Mouse (Mus musculus) embryonic facial prominence, embryonic 13.5 days (tissue): ENCODE results near the gene Sprtn. TPM values are rescaled to one million over a fixed set of nuclear protein-coding genes. Genes with fewer than 3 reads are reported as not detected.

ENCODE experiments used
- ATAC-seq: fragments of 200-750 bp; cut with Nextera tagmentation; 2 replicates; pipeline ENCODE4 v1.8.0; 2017; ENCODE audit warnings: low read depth; ENCODE audit not compliant: insufficient number of reproducible peaks, insufficient read depth, low FRiP score, low TSS enrichment
- H3K27ac ChIP-seq: fragments of 300-500 bp; sonication (generic); 2 replicates; pipeline ENCODE4 v1.5.1; 2015; ENCODE audit warnings: moderate library complexity, mild to moderate bottlenecking, inconsistent platforms
- H3K27me3 ChIP-seq: fragments of 300-500 bp; sonication (generic); 2 replicates; pipeline ENCODE4 v1.6.1; 2015; ENCODE audit warnings: mild to moderate bottlenecking, inconsistent platforms
- H3K36me3 ChIP-seq: fragments of 300-500 bp; sonication (generic); 2 replicates; pipeline ENCODE4 v1.6.1; 2015; ENCODE audit warnings: mild to moderate bottlenecking, inconsistent platforms
- H3K4me1 ChIP-seq: fragments of 300-500 bp; sonication (generic); 2 replicates; pipeline ENCODE4 v1.6.1; 2015; ENCODE audit warnings: inconsistent platforms
- H3K4me2 ChIP-seq: fragments of 300-500 bp; sonication (generic); 2 replicates; pipeline ENCODE4 v1.6.1; 2015; ENCODE audit warnings: moderate library complexity, mild to moderate bottlenecking, inconsistent platforms
- H3K4me3 ChIP-seq: fragments of 300-500 bp; sonication (generic); 2 replicates; pipeline ENCODE4 v1.5.1; 2015; ENCODE audit warnings: mild to moderate bottlenecking, inconsistent platforms
- H3K9ac ChIP-seq: fragments of 300-500 bp; sonication (generic); 2 replicates; pipeline ENCODE4 v1.6.1; 2015; ENCODE audit warnings: mild to moderate bottlenecking, inconsistent platforms
- H3K9me3 ChIP-seq: fragments of 300-500 bp; sonication (generic); 2 replicates; pipeline ENCODE4 v1.6.1; 2016; ENCODE audit warnings: inconsistent platforms
- WGBS: fragments of 180-500 bp; shearing (Covaris S2); methylation state at CpG from one replicate; pipeline ENCODE4 v1.1.7; 2015; ENCODE audit warnings: mixed read lengths; 5-methylcytosine and 5-hydroxymethylcytosine counted together
- polyA plus RNA-seq: library from polyadenylated mRNA; unstranded; fragments of >200 nt; fragmentation: Nextera tagmentation; extraction: Ambion mirVana; gene quantifications from 2 replicates; pipeline ENCODE4 v1.2.1, GENCODE M21; 2015

Gene Sprtn
- polyA plus RNA-seq, 1 experiment from 2014 or later = 10.4 TPM

DNA sequence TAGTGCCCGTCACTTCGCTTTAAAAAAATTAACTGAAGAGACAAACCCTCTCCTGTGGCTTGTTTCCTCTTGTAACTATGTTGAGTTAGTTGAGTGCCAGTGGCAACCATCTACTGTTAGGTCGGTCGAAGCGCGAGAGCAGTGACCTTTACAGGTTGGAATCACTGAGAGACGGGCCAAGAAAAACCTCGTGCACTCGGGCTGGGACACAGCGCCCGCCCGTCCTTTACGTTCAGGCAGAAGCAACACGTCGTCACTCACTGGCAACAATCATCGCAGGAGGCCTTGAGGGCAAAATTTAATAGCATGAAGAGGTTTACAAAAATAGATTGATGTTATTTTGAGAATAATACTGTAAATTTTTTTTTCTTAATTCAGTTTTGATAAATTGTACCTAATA lies 12.2 kb downstream of the Sprtn start:
- no peak for ATAC-seq
- Histone ChIP-seq H3K4me2 (no peak overlapping the region), H3K9me3 (no peaks in the 10 kb centered on the region), H3K4me1 (peaks cover under 1% of the 10 kb centered on the region; the same call in 1 of the 2 replicates), H3K27ac (no peak overlapping the region), H3K9ac (no peak overlapping the region), H3K27me3 (no peaks in the 10 kb centered on the region), H3K36me3 (peaks cover 95% of the 10 kb centered on the region), H3K4me3 (no peak overlapping the region)
- 90% methylated on average over 16 of the region's 16 CpGs for WGBS

DNA sequence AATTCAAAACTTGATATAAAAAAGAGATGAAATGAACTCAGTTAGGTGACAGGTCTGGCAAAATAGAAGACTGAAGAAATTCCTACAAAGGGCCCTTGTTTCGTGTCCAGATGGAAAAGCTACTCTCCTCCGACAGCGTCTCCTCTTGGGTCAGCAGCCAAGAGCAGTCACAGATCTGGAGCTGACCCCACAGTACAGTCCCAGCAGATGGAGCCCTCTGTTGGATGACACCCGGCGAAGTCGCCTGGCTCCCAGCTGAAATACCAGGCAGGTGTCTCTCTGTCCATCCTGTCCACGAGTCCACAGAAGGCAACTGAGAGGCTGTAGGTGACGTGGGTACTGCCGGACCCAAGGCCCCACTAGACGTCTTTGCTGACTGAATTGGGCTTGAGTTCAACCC lies 12.7 kb downstream of the Sprtn start:
- no peaks in the 10 kb centered on the region; the same call in 1 of the 2 replicates for H3K4me1 ChIP-seq
- no peaks in the 10 kb centered on the region for H3K27me3 ChIP-seq
- no peaks in the 10 kb centered on the region for H3K9me3 ChIP-seq
- H3K4me2 ChIP-seq = no peak overlapping the region
- H3K9ac ChIP-seq = no peak overlapping the region
- WGBS = 81% methylated on average over 10 of the region's 10 CpGs
- peaks cover 97% of the 10 kb centered on the region for H3K36me3 ChIP-seq
- no peak overlapping the region for H3K27ac ChIP-seq
- no peak overlapping the region for H3K4me3 ChIP-seq
- ATAC-seq = no peak

DNA sequence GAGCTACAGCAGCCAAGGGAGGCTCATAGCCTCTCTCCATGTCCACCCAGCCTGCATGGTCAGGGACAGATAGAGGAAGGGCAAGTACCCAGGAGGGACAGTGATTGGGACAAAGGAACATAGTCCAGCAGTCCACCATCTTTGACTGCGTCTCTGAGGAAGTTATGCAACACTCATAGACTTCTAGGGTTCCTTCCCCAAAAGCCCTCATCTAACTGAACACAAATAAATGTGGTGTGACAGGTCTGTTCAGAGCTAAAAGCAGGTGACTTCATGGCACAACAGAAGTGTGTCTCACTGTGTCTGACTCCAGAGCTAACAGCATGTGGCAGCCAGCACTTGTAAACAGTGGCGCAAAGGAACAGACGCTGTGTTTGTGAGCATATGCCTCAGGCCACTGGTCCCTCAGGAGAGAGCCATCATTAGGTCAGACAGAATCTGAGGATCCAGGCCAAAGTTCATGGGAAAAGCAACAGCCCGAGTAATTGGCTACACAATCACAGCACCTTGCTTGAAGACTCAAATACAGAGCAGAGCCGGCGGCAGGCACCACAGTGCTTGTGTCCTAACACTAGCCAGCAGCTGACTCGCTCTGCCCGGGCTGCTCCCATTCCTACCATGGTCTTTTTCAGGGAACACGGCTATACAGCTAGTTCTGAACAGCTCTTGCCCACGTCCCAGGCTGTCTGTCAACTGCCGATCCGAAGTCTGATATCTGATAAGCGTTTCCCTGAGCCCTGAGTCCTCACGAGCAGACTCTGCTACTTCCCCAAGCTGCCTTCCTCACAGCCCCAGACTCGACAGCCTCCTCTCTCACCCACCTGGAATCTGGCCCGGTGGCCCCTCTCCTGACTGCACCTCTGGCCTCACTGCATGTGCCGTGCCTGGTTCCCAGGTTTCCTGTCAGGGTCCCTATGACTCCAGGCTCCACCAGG lies 14.5 kb downstream of the Sprtn start:
- H3K36me3 ChIP-seq = peaks cover 86% of the 10 kb centered on the region

DNA sequence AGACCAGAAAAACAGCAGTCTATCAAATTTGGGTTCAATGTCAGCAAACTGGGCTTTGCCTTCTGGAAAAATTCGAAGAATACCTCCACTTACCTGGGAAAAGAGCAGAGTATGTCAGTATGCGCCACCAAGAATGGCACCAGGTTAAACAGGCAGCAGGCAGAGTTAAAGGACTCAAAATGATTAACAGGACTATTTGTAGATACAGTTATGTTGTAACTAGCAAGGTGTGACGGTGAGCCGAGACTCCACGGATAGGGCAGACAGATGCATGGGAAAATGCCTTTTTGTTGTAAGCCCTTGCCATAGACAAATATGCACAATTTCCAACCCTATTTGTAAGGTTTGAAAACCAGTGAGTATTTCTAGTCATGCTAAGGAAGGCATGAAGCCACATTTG lies 16.4 kb downstream of the Sprtn start:
- no peaks in the 10 kb centered on the region for H3K4me1 ChIP-seq
- no peak overlapping the region for H3K27ac ChIP-seq
- no peaks in the 10 kb centered on the region for H3K27me3 ChIP-seq
- H3K36me3 ChIP-seq = peaks cover 67% of the 10 kb centered on the region
- H3K9ac ChIP-seq = no peak overlapping the region
- no peak overlapping the region for H3K4me3 ChIP-seq
- WGBS = 97% methylated on average over 5 of the region's 5 CpGs
- ATAC-seq = no peak
- no peak overlapping the region for H3K4me2 ChIP-seq
- H3K9me3 ChIP-seq = no peaks in the 10 kb centered on the region

More for the DNA sequence above, 14.5 kb downstream of the Sprtn start:
- H3K4me3 ChIP-seq = no peak overlapping the region
- no peak for ATAC-seq
- H3K27ac ChIP-seq = no peak overlapping the region
- no peaks in the 10 kb centered on the region for H3K4me1 ChIP-seq
- no peaks in the 10 kb centered on the region for H3K9me3 ChIP-seq
- H3K9ac ChIP-seq = no peak overlapping the region
- no peaks in the 10 kb centered on the region for H3K27me3 ChIP-seq
- whole genome bisulfite sequencing = 66% methylated on average over 17 of the region's 17 CpGs
- H3K4me2 ChIP-seq = no peak overlapping the region

DNA sequence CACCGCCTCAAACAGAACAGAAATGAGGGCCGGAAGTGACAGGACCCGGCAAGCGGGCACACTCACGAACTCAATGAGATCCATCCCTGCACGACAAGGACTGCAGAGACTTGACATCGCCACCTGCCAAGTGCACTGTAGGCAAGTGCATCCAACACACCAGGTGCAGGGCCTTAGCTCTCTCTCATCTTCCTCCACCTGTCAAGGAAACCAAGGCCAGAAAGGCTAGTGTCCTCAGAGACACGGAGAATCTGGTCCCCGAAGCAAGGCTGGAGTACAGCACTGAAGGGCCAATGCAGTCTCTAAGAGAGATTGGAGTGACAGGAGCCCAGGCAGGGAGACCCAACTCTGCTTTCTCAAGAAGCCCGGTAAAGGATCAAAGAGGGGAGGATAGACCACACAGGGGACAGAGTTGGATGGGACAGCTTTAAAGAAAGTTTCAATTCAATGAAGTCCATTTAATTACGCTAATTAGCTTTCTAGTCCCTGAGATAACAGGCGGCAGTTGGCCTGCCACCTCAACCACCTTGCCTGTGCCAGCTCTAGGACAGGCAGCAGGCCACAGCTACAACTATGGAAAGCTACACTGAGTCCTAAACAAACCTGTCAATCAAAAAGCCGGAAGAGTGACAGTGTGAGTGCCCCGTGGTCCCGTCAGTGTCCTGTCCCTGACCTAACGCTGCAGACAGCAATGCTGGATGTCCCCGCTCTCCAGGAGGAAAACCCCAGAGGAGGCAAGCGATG lies 20.2 kb downstream of the Sprtn start:
- 78% methylated on average over 18 of the region's 18 CpGs for WGBS
- ATAC-seq = no peak

DNA sequence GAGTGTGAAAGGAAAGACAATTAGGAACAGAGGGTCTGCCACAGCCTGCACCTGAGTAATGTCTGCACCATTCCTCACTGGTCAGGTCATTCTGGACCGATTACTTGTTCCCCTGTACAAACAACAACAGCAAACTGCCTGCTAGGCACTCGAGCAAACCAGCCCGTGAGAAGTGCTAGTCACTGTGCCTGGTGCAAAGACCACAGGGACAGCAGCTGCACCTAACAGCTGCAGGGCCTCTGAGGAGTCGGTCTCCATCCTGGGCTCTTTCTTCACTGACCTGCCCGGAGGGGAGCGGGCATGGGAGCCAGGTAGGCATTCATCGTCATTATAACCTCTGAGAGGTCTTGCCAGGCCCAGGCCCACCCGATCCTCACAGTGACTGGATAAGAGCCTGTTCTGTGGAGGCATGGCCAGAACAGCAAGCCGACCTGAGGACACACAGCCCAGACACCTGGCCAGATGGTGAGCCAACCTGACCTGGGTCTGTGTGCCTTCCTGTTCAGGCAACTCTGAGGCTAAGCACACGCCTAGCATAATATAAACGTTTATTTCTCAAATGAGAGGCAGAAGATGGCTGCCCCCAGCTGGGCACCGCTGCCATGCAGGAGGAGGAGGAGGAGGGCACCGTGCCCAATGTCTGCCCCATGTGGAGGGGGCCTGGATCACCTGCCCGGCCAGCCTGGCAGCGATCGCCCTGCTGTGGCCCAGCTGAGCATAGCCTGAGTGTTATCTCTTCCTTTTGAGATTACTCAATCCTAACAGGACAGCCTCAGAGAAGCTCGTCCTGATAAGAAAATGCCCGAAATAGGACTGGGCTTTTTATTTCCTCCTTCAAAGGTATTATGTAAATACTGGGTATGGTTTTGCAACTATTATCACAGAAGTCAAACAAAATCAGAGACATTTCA lies 23.9 kb downstream of the Sprtn start:
- ATAC-seq = no peak
- Histone ChIP-seq H3K4me2 (no peak overlapping the region), H3K27me3 (no peaks in the 10 kb centered on the region), H3K4me1 (peaks cover 16% of the 10 kb centered on the region; the same call in 1 of the 2 replicates), H3K9ac (no peak overlapping the region), H3K36me3 (peaks cover 8% of the 10 kb centered on the region), H3K27ac (no peak overlapping the region), H3K9me3 (no peaks in the 10 kb centered on the region), H3K4me3 (no peak overlapping the region)
- 84% methylated on average over 18 of the region's 18 CpGs for WGBS

More for the DNA sequence above, 20.2 kb downstream of the Sprtn start:
- Histone ChIP-seq H3K4me1 (peaks cover 16% of the 10 kb centered on the region; the same call in 1 of the 2 replicates), H3K9me3 (no peaks in the 10 kb centered on the region), H3K9ac (no peak overlapping the region), H3K27me3 (no peaks in the 10 kb centered on the region), H3K27ac (no peak overlapping the region), H3K4me2 (no peak overlapping the region), H3K36me3 (peaks cover 31% of the 10 kb centered on the region), H3K4me3 (no peak overlapping the region)

DNA sequence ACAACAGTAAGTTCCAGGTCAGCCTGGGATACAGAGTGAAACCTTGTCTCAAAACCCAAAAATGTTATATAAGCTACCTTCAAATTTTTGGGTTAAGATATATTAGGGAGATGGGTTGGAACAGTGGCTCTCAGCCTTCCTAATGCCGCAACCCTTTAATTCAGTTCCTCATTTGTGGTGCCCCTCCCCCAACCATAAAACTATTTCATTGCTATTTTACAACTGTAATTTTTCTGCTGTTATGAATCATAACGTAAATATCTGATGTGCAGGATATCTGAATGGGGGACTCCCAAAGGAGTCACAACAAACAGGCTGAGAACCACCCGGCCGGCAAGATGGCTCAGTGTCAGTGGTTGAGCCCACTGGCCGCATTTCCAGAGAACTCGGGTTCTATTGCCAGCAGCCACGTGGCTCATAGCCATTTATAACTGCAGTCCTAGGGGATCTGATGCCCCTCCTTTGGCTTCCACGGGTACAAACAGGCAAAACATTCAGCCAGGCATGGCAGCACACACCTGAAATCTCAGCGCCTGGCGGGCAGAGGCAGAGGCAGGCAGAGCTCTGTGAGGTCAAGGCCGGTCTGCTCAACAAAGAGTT lies 24.9 kb downstream of the Sprtn start:
- peaks cover 16% of the 10 kb centered on the region; the same call in 1 of the 2 replicates for H3K4me1 ChIP-seq
- no peak overlapping the region for H3K27ac ChIP-seq
- no peak overlapping the region for H3K9ac ChIP-seq
- H3K9me3 ChIP-seq = no peaks in the 10 kb centered on the region
- peaks cover 8% of the 10 kb centered on the region; the same call in 1 of the 2 replicates for H3K36me3 ChIP-seq
- 82% methylated on average over 11 of the region's 11 CpGs for WGBS
- no peak overlapping the region for H3K4me3 ChIP-seq
- ATAC-seq = no peak
- H3K4me2 ChIP-seq = no peak overlapping the region
- no peaks in the 10 kb centered on the region for H3K27me3 ChIP-seq

DNA sequence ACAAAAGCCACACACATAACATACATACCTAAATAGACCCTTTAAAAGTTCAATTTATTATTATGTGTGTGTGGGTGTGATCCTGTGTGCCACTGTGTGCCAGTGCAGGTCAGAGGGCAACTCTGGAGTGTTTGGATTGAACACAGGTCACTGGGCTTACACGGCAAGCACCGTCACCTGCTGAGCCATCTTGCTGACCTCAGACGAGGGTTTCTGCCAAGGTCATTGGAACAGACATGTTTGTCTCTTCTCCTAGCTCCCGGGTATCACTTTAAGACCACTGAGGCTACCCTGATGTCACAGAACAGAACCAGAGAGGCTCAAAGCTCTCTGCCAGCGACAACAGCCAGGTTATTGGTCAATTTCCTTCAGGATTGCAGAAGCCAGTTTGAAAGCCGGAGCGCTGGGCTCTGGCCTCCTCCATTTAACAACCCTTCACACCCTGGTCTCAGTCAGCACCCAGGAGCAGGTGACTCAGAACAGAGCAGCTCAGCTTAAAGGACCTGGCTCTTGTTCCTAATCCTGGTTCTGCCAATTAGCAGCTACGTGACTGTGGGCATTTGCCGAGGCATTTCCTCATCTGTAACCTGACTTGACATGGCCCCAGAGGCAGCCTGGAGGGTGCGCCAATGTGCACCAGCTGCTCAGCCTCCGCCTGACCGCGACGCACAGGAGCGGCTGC lies 26.4 kb downstream of the Sprtn start:
- H3K9me3 ChIP-seq = no peaks in the 10 kb centered on the region
- H3K27me3 ChIP-seq = no peaks in the 10 kb centered on the region
- H3K36me3 ChIP-seq = peaks cover 17% of the 10 kb centered on the region; the same call in 1 of the 2 replicates
- H3K9ac ChIP-seq = no peak overlapping the region
- WGBS = 88% methylated on average over 15 of the region's 15 CpGs
- peaks cover 19% of the 10 kb centered on the region; the same call in 1 of the 2 replicates for H3K4me1 ChIP-seq
- no peak for ATAC-seq
- no peak overlapping the region for H3K4me2 ChIP-seq
- no peak overlapping the region for H3K4me3 ChIP-seq
- H3K27ac ChIP-seq = no peak overlapping the region

DNA sequence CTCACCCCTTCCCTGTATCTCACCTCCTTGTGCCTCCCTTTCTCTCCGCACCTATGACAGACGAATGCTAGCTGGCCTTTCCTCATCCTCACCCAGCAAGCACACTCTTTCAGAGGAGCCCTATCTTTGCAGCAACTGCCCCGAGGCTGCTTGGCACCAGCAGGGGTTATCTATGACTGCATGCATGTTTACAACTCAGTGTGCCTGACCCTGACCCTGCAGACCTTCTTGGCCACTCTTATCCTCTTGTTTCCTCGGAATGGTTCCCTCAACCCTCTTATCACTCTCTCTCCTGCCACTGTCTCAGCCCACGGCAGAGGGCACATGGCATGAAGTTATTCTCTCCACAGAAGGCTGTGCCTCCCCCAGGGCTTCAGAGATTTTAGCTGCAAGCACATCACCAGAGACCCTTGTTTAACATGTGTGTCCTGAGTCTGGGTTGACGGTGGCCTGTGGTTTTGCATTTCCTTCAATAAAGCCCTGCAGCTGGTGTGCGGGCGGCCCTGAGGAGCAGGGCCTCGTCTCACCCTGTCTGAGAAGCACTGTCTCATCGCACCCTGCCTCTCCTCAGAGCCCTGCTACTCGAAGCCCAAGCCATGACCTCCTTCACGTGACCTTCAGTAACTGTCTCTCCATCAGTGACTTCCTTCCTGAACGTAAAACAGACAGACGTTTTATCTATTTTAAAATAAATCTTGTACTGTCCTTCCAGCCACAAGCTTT lies 28.0 kb downstream of the Sprtn start:
- H3K9me3 ChIP-seq = no peaks in the 10 kb centered on the region
- peaks cover 15% of the 10 kb centered on the region; the same call in 1 of the 2 replicates for H3K4me1 ChIP-seq
- no peak for ATAC-seq
- peaks cover 17% of the 10 kb centered on the region; the same call in 1 of the 2 replicates for H3K36me3 ChIP-seq
- no peak overlapping the region for H3K27ac ChIP-seq
- 78% methylated on average over 14 of the region's 14 CpGs for WGBS
- H3K4me2 ChIP-seq = no peak overlapping the region
- H3K4me3 ChIP-seq = no peak overlapping the region
- no peak overlapping the region for H3K9ac ChIP-seq
- H3K27me3 ChIP-seq = no peaks in the 10 kb centered on the region

DNA sequence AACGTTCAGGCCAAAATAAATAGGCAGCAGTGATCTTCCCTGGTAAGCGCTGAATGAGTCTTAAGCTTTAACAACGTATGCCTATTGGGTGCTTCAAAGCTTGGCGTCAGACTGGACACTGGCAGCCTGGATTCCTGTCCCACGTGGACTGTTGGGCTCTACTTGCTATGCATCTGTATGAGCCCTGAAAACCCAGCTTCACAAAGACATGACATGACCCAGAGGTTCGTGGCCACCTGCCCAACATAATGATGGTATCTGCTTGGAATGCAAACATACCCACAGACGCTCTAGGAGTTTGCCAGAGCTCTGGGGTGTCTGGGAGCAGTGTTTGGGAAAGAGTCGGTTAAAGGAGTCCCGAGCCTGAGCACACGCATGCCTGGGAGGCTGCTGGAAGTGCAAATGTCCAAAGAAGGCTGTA lies 28.7 kb downstream of the Sprtn start:
- H3K4me1 ChIP-seq = 0 out of 2 replicates have a peak, but pooled peaks cover 12% of the 10 kb centered on the region
- H3K36me3 ChIP-seq = peaks cover 17% of the 10 kb centered on the region; the same call in 1 of the 2 replicates
- no peaks in the 10 kb centered on the region for H3K9me3 ChIP-seq
- no peak overlapping the region for H3K4me2 ChIP-seq
- WGBS = 80% methylated on average over 10 of the region's 10 CpGs
- no peak overlapping the region for H3K9ac ChIP-seq
- no peak for ATAC-seq
- H3K4me3 ChIP-seq = no peak overlapping the region
- no peaks in the 10 kb centered on the region for H3K27me3 ChIP-seq
- no peak overlapping the region for H3K27ac ChIP-seq
